Mouse (Mus musculus) stomach, postnatal 0 days (tissue): ENCODE measurements around the gene Pum1. TPM values are rescaled to one million over a fixed set of nuclear protein-coding genes. Genes with fewer than 3 reads are reported as not detected.

ENCODE experiments used
- ATAC-seq: fragments of 200-750 bp; cut with Nextera tagmentation; 2 replicates; pipeline ENCODE4 v1.8.0; 2017; ENCODE audit not compliant: low FRiP score, low TSS enrichment
- DNase-seq: peaks from one replicate; pipeline ENCODE4 v3.0.0-alpha.2; 2016; ENCODE audit warnings: low spot score
- H3K27ac ChIP-seq: fragments of 300-500 bp; sonication (generic); replicated peaks from 2 replicates; pipeline ENCODE4 v1.5.1; 2014; ENCODE audit warnings: mild to moderate bottlenecking, control low read depth
- H3K27me3 ChIP-seq: fragments of 300-500 bp; sonication (generic); 2 replicates; pipeline ENCODE4 v1.6.1; 2014; ENCODE audit warnings: low read length; ENCODE audit not compliant: control insufficient read depth, insufficient read depth
- H3K36me3 ChIP-seq: fragments of 300-500 bp; sonication (generic); 2 replicates; pipeline ENCODE4 v1.6.1; 2014; ENCODE audit warnings: low read length, mixed read lengths; ENCODE audit not compliant: control insufficient read depth, insufficient read depth
- H3K4me1 ChIP-seq: fragments of 300-500 bp; sonication (generic); replicated peaks from 2 replicates; pipeline ENCODE4 v1.6.1; 2014; ENCODE audit warnings: antibody characterized with exemption; ENCODE audit not compliant: control insufficient read depth, insufficient read depth
- H3K4me2 ChIP-seq: fragments of 300-500 bp; sonication (generic); replicated peaks from 2 replicates; pipeline ENCODE4 v1.6.1; 2014; ENCODE audit warnings: low read depth, mild to moderate bottlenecking, control low read depth, moderate library complexity
- H3K4me3 ChIP-seq: fragments of 300-500 bp; sonication (generic); 2 replicates; pipeline ENCODE4 v1.5.1; 2014; ENCODE audit warnings: low read depth, low read length, control low read depth
- H3K9ac ChIP-seq: fragments of 300-500 bp; sonication (generic); 2 replicates; pipeline ENCODE4 v1.6.1; 2014; ENCODE audit warnings: mild to moderate bottlenecking, low read length, control low read depth, mixed read lengths
- H3K9me3 ChIP-seq: fragments of 300-500 bp; sonication (generic); 2 replicates; pipeline ENCODE4 v1.6.1; 2016; ENCODE audit warnings: low read length; ENCODE audit not compliant: control insufficient read depth
- CTCF ChIP-seq: IDR thresholded peaks from 2 replicates; pipeline ENCODE4 v1.5.1; 2016; ENCODE audit warnings: antibody characterized with exemption, low read depth, mild to moderate bottlenecking, moderate library complexity
- EP300 ChIP-seq: optimal IDR thresholded peaks from 2 replicates; pipeline ENCODE3; 2016; ENCODE audit warnings: antibody characterized with exemption
- WGBS: fragments of 180-500 bp; shearing (Covaris S2); extraction: QIAGEN DNeasy Blood & Tissue Kit; methylation state at CpG from one replicate; pipeline ENCODE4 v1.1.7; 2014; 5-methylcytosine and 5-hydroxymethylcytosine counted together
- polyA plus RNA-seq: library from polyadenylated mRNA; unstranded; fragments of >200 nt; fragmentation: Nextera tagmentation; extraction: Ambion mirVana; gene quantifications from 2 replicates; pipeline ENCODE4 v1.2.1, GENCODE M21; 2015

Gene Pum1
- polyA plus RNA-seq, 1 experiment from 2014 or later: 27.0 TPM

DNA sequence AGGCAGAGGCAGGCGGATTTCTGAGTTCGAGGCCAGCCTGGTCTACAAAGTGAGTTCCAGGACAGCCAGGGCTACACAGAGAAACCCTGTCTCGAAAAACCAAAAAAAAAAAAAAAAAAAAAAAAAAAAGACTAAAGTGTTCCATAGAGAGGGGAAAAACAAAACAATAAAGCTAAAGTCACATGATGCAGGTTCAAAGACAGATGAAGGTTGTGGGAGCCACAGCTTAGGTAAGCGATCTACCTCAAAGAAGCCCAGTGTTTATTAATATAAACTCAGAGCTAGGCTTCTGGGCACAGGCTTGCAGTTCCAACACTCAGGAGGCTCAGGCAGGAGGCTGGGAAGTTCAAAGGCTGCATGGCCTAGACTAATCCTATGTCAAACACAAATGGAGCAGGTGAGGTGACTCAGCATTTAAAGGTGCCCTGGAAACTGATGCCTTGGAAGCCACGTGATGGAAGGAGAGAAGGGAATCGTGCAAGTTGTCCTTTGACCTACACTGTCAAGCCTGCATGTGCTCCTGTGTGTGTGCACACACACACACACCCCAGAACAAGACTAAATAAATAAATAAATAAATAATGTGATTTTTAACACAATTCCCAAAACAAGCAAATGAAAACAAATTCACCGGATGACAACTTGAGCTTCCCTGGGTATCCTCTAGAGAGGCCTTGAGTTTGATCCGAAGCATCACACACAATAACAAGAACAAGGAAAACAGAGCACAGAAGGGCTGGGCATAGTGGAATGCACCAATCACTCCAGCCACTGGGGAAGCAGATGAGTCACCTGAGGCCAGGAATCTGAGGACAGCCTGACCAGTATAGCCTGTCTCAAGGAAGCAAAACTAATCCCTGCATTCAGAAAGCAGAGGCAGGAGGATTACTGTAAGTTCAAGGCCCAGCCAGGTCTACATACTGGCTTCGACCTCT lies 25.4 kb upstream of the Pum1 start:
- WGBS: 52% methylated on average over 6 of the region's 9 CpGs
- Histone ChIP-seq H3K4me2 (no peak overlapping the region), H3K27me3 (no peaks in the 10 kb centered on the region), H3K27ac (0 out of 2 replicates have a peak overlapping the region, but pooled peaks have one; percentile 24), H3K9ac (no peak overlapping the region), H3K36me3 (no peaks in the 10 kb centered on the region), H3K4me1 (no peaks in the 10 kb centered on the region), H3K4me3 (no peak overlapping the region), H3K9me3 (no peaks in the 10 kb centered on the region)
- no peak for TF ChIP-seq EP300
- no peak for TF ChIP-seq CTCF
- ATAC-seq (peak; percentile 93), DNase-seq (peak; percentile 76)

DNA sequence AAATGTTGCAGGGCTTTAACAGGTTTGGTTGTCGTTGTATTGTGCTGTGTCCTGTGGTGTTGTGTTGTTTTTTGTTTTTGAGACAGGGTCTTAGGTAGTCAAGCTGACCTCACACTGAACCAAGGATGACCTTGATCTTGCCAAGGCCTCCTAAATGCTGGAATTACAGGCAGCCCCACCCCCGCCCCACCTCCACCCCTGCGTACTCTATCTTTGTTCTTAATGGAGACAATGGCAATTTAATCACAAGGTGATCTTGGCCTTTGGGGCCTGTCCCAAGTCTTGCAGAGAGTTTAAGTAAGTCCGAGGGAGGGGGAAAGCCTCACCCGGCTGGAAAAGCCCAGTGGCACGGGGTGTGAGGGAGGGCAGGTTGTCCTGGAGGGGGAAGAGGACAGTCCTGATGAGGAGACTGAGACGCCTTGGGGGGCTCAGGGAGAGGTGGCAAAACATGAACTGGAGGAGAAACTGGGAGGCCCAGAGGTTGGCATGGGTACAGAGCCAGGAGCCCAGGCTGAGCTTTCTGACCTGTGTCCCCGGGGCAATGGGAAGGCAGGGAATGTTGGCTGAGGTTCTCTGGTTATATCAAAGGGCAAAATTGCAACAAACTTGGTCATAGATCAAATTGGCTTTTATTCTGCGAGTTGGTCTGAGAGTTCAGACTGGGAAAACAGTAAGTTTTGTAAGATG lies 22.9 kb upstream of the Pum1 start:
- WGBS: 57% methylated on average over 9 of the region's 9 CpGs
- no peaks in the 10 kb centered on the region for H3K9me3 ChIP-seq
- no peak for TF ChIP-seq EP300
- no peak for TF ChIP-seq CTCF
- H3K4me2 ChIP-seq: no peak overlapping the region
- no peaks in the 10 kb centered on the region for H3K27me3 ChIP-seq
- no peak for ATAC-seq
- DNase-seq: no peak
- no peak overlapping the region; the same call in 1 of the 2 replicates for H3K27ac ChIP-seq
- H3K4me1 ChIP-seq: no peaks in the 10 kb centered on the region
- no peaks in the 10 kb centered on the region for H3K36me3 ChIP-seq
- no peak overlapping the region for H3K9ac ChIP-seq
- no peak overlapping the region for H3K4me3 ChIP-seq

DNA sequence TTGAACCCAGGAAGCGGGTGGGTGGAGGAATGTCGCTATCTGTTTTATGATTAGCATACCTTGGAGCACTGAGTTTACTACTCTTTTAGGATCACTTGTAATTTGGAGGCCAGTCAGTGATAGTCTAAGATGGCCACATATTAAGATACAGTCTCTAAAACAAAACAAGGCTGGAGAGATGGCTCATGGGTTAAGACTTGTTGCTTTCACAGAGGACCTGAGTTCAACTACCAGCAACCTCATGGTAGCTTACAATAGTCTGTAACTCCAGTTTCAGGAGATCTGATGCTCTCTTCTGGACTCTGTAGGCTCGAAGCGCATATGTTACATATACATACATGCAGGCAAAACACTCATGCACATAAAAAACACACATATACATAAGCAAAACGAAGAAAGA lies 20.7 kb upstream of the Pum1 start:
- no peaks in the 10 kb centered on the region for H3K36me3 ChIP-seq
- H3K27me3 ChIP-seq: no peaks in the 10 kb centered on the region
- WGBS: 88% methylated on average over 5 of the region's 5 CpGs
- no peak overlapping the region for H3K4me3 ChIP-seq
- H3K9me3 ChIP-seq: no peaks in the 10 kb centered on the region
- no peak for ATAC-seq
- TF ChIP-seq CTCF (no peak), EP300 (no peak)
- DNase-seq: no peak
- H3K9ac ChIP-seq: no peak overlapping the region
- H3K4me2 ChIP-seq: no peak overlapping the region
- no peaks in the 10 kb centered on the region for H3K4me1 ChIP-seq
- H3K27ac ChIP-seq: no peak overlapping the region

DNA sequence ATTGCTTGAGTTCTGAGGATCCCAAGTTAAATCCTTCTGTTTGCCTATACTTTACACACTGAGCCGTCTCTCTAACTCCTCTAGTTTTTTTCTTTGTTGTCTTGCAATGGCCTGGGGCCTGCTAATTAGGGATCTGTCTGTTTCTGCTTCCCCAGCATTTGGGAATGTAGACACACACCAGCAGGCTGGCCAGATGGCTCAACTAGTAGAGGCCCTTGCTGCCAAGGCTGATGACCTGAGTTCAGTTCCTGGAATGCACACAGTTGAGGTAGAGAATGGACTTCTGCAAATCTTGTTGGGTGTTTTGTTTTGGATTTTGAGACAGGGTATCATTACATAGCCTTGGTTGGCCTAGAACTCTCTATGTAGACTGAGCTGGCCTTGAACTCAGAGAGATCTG lies 17.7 kb upstream of the Pum1 start:
- H3K27ac ChIP-seq: no peak overlapping the region
- no peaks in the 10 kb centered on the region for H3K36me3 ChIP-seq
- no peak for ATAC-seq
- TF ChIP-seq CTCF (no peak), EP300 (no peak)
- H3K4me2 ChIP-seq: no peak overlapping the region
- H3K9me3 ChIP-seq: no peaks in the 10 kb centered on the region
- WGBS: 56% methylated on average over 1 of the region's 1 CpGs
- no peak overlapping the region for H3K9ac ChIP-seq
- no peaks in the 10 kb centered on the region for H3K4me1 ChIP-seq
- H3K4me3 ChIP-seq: no peak overlapping the region
- no peak for DNase-seq
- no peaks in the 10 kb centered on the region for H3K27me3 ChIP-seq

DNA sequence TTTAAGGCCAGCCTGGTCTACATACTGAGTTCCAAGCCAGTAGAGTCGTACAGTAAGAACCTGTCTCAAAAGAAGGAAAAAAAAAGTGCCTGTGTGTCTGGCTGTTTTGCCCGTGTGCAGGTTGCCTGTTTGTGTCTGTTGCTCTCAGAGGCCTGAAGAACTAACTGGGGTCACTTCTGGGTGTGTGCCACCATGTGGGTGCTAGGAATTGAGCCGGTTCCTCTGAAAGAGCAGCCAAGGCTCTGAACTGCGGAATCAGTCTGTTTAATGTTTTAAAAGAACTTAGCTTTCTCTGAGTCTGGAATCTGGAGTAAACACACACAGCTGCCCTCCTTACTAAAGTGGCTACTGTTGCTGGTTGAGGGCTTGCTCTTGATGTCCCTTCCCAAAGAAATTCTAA lies 11.8 kb upstream of the Pum1 start:
- no peaks in the 10 kb centered on the region for H3K27me3 ChIP-seq
- DNase-seq (no peak), ATAC-seq (no peak)
- no peak overlapping the region for H3K4me3 ChIP-seq
- H3K4me2 ChIP-seq: no peak overlapping the region
- no peak overlapping the region for H3K27ac ChIP-seq
- no peak overlapping the region for H3K9ac ChIP-seq
- no peaks in the 10 kb centered on the region for H3K36me3 ChIP-seq
- H3K4me1 ChIP-seq: no peaks in the 10 kb centered on the region
- WGBS: 64% methylated on average over 4 of the region's 4 CpGs
- TF ChIP-seq EP300 (no peak), CTCF (no peak)
- no peaks in the 10 kb centered on the region for H3K9me3 ChIP-seq

DNA sequence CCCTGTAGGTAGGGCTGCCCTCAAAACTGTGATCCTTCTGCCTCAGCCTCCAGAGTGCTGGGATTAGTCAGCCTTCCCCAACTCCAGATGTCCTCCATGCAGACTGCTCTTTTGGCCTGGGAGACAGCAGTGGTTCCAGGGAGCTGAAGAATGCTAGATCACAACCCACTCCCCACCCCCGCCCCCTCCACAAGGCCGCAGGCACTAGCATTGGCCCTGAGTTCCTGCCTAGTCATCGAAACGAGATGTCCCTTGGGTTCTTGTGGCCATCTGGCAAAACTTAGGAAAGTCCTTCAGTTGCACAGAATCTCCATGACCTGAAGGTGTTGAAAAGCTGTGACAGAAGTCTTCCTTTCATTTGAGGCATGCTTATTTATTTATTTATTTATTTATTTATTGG lies 10.6 kb upstream of the Pum1 start:
- 65% methylated on average over 4 of the region's 4 CpGs for WGBS
- no peak for ATAC-seq
- TF ChIP-seq CTCF (no peak), EP300 (no peak)

More for the DNA sequence above, 10.6 kb upstream of the Pum1 start:
- Histone ChIP-seq H3K4me3 (no peak overlapping the region), H3K36me3 (no peaks in the 10 kb centered on the region), H3K27me3 (no peaks in the 10 kb centered on the region), H3K9ac (no peak overlapping the region), H3K4me1 (no peaks in the 10 kb centered on the region), H3K9me3 (no peaks in the 10 kb centered on the region), H3K27ac (no peak overlapping the region), H3K4me2 (no peak overlapping the region)
- DNase-seq: no peak
